Mouse (Mus musculus): ENCODE measurements around the gene Ski.
A peak's percentile ranks its signal among the peaks of the same experiment; 100 is the strongest.

Ski gene

GRCm38 (mm10) chr4:155213752-155214054, 8.7 kb downstream of the Ski start:
- no peak for DNase-seq

GRCm38 (mm10) chr4:155213052-155213751, 9.2 kb downstream of the Ski start:
- DNase-seq: peak in 1 of 2 experiments; percentile 47

DNA sequence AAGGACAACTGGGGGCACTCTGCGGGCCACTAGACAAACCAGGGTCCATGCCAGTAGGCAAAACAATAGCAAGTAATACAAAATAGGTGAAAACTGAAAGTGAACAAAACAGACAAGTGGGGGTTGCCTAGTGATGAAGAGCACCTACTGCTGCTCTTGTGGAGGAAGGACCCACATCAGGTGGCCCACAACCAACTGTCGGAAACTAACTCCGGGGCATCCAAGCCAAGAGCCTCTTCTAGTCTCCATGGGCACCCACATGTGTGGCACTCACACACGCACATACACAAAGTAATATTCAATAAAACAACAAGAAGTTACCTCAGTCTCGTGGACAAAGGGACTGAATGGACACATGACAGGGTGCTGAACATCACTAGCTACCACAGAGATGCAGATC, 12.9 kb downstream of the Ski start:
- no peak for DNase-seq

DNA sequence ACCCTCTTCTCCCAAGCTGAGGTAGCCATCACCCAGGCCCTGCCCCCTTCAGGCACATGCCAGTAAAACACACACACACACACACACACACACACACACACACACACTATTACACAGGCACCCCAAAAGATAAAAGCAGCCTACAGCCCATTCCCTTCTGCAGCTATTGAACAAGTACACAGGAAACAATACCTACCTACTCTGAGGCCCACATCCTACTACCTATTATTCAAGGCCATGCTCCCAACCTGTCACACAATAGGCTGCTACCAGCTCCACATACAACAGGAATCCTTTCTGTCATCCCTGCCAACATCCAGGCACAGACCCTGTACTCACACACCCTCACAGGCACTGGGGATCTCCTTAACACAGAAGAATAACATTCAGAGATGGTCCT, 13.3 kb downstream of the Ski start:
- DNase-seq: no peak

DNA sequence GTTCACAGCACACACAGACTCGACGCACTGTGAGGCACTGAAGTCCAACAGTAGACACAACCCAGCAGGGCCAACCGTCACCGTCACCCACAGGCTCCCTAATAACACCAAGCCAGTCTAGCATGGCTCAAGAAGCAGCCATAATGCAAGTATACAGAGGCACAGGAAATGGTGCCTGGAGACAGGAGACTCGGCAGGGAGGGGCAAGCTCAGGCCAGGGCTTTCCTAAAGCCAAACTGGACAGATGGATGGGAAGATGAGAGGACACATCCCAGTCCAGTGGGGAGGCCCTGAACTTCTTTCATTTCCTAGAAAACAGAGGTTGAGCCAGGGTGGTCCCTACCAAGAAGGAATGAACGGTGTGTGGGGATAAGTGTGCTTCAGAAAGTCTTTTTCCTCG, 13.8 kb downstream of the Ski start:
- DNase-seq: no peak

DNA sequence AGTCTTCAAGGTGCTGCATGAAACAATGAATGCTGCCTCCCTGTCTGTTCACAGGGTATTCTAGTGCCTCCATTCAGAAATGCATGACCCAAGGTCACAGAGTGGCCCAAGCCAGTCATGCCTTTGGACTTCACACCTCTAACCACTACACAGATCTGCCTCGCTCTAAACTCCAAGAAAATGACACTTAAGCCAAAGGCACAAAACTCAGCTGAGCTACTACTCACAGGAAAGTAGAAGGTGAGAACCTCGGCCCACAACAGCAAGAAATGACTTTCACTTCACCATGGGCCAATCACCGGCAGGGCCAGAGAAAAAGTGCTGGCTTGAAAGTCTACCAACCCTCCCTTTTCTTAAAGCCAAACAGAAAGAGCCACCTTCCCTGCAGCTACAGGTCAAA, 14.6 kb downstream of the Ski start:
- no peak for DNase-seq

- no peak for DNase-seq
Observed at GRCm38 (mm10) chr4:155206498-155206897, 15.9 kb downstream of the Ski start.

DNA sequence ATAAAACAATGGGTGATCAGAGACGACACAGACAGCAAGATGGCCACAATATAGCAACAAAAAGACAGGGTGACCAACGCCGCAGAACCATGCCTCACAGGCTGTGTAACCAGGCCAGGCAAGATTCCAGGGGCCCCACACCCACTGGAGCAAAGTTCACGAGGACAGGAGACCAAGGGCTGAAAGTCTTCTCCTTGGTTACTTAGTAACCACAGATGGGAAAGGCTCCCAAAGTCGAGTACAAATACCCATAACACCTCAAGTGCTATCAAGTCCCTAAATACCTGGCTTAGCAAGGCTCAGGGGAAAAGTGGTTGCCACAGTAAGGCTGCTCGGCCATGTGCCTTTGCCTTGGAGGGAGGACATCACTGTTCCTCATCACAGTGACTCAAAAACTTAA, 16.5 kb downstream of the Ski start:
- DNase-seq: peak; percentile 75 to 85

GRCm38 (mm10) chr4:155201764-155202163, 20.6 kb downstream of the Ski start:
- DNase-seq: no peak

GRCm38 (mm10) chr4:155200861-155201390, 21.5 kb downstream of the Ski start:
- DNase-seq: no peak

- peak in 1 of 2 experiments; percentile 33 for DNase-seq
Observed at GRCm38 (mm10) chr4:155197726-155198125, 24.7 kb downstream of the Ski start.

DNA sequence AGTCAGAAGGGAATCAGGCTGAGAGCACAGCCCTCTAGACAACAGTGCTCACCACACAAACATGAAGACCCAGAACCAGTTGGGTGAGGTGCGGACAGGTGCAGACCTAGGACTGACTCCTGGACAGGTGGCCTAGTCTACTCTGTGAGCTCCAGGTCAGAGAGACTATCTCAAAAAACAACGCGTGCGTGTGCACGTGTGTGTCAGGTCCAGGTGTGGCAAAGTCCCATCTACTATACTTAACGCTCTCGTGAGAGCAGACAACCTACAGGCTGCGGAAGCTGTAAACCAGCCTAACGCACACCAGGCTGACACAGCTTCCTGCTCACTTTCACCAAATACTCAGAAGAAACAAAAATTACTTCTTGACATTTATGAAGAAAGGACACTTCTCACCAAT, 27.2 kb downstream of the Ski start:
- no peak for DNase-seq

GRCm38 (mm10) chr4:155190275-155190674, 32.1 kb downstream of the Ski start:
- DNase-seq: no peak

DNA sequence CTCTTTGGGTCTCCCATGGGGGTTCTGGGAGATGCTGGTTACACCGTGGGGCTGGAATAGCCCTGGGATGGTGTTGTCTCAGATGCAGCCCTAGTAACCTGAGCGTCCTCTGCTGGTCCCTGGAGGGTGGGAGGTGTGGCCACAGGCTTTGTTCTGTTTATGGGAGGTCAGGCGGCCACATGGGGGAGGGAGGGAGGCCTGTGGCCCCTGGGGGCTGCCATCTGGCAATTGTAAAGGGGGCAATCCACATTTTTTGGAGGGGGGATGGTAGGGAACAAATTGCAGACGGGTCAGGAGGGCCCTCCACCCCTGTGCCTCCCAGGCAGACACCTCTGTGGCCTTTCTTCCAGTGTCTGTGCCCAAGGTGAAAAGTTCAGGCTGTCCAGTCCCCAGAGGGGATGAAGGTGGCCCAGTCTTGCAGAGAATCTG, 32.7 kb downstream of the Ski start:
- peak; percentile 54 to 70 for DNase-seq

DNA sequence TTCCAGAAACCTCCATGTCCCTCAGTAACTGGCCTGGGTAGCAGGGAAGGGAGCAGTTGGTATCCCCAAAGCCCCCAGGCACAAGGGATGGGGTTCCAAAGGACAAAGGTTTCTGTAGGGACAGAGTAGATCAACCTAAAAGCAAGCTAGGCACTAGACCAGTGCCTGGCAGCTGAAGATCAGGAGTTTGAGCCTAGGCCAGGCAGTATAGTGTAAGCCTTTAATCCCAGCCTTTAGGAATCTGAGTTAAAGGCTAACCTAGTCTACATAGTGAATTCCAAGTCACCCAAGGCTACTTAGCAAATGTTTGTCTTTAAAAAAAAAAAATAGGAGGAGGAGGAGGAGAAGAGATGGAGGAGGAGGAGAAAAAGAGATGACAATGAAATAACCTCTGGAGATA, 33.6 kb downstream of the Ski start:
- no peak for DNase-seq

GRCm38 (mm10) chr4:155188341-155188740, 34.1 kb downstream of the Ski start:
- DNase-seq: no peak

DNA sequence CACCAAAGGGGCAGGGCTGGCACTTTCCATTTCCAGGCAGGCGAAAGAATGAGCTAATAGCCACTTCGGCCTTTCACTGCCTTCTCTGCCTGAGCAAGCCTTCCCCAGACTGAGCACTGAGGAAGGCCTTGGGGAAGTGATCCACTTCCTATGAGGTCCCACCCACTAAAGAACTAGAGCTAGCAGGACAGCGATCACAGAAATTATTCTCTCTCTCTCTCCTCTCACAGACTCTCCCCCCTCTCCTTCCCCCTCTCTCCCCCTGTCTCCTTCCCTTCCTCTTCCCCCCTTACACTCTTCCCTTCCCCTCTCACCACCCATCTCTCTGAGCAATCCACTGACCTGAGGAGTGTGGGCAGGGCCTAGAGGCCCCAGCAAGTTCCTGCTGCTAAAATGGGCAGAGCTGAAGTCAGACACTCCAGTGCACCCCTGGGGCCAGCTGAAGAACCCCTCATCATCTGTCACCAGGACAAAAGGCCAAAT, 35.2 kb downstream of the Ski start:
- DNase-seq: no peak

- DNase-seq: no peak
Observed at GRCm38 (mm10) chr4:155185845-155186244, 36.5 kb downstream of the Ski start.

- DNase-seq: no peak
Observed at GRCm38 (mm10) chr4:155184248-155185070, 37.9 kb downstream of the Ski start.

DNA sequence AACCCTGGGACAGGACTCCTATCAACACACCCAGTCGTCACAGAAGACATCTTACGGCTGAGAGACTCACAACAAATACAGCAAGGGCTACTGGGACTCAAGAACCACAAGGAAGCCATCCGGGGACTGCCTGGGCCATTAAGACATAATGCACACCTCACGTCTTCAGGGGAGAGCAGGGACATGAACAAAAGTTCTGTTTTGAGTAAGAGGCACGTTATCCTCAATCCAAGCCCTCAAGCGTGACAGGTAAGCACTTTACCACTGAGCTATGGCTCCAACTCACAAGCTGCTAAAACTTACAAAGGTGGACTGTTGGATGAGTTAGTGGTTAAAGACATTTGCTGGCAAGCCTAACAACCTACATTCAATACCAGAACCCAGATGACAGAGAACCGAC, 39.2 kb downstream of the Ski start:
- no peak for DNase-seq

DNA sequence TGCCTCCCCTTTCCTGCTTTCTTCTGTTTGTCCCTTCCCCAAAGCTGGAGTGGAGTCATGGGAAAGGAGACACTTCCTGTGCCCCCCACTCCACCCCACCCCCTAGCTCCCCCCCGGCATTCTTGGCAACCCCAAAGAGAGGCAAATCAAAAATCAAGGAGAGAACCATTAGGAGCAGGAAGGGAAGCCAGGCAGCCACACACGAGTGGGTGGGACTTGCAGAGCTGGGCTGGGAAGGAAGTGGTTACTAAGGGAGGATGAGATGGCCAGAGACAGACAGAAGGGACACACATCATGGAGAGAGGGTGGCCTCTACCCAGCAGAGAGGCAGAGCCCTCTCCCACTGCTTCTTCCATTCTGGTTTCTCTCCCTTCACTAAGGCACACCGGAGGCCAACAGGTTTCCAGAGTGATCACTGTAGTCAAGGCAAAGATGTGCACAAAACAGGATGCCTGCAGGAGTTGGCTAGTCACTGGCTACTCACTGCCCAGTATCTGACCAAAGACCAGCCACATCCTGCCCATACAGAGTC, 43.3 kb downstream of the Ski start:
- peak; percentile 60 to 74 for DNase-seq

GRCm38 (mm10) chr4:155178274-155178673, 44.1 kb downstream of the Ski start:
- peak; percentile 70 to 81 for DNase-seq

GRCm38 (mm10) chr4:155176210-155176609, 46.2 kb downstream of the Ski start:
- DNase-seq: no peak

Data from kidney, postnatal 4 days (tissue).